Mouse (Mus musculus) stomach, embryonic 15.5 days (tissue): Measurements from ENCODE around the gene Tmem59l. TPM values are rescaled to one million over a fixed set of nuclear protein-coding genes. Genes with fewer than 3 reads are reported as not detected.
A peak's percentile ranks its signal among the peaks of the same experiment; 100 is the strongest.

Source experiments
- ATAC-seq: fragments of 200-750 bp; cut with Nextera tagmentation; 2 replicates; pipeline ENCODE4 v1.8.0; 2017; ENCODE audit warnings: low read depth, moderate number of reproducible peaks, moderate TSS enrichment; ENCODE audit not compliant: insufficient read depth, low FRiP score
- H3K27ac ChIP-seq: fragments of 300-500 bp; sonication (generic); 2 replicates; pipeline ENCODE4 v1.5.1; 2015; ENCODE audit warnings: mild to moderate bottlenecking, inconsistent platforms
- H3K27me3 ChIP-seq: fragments of 300-500 bp; sonication (generic); replicated peaks from 2 replicates; pipeline ENCODE4 v1.6.1; 2015; ENCODE audit warnings: inconsistent platforms
- H3K36me3 ChIP-seq: fragments of 300-500 bp; sonication (generic); 2 replicates; pipeline ENCODE4 v1.6.1; 2015; ENCODE audit warnings: inconsistent platforms
- H3K4me1 ChIP-seq: fragments of 300-500 bp; sonication (generic); 2 replicates; pipeline ENCODE4 v1.6.1; 2015; ENCODE audit warnings: inconsistent platforms
- H3K4me2 ChIP-seq: fragments of 300-500 bp; sonication (generic); 2 replicates; pipeline ENCODE4 v1.6.1; 2015; ENCODE audit warnings: mild to moderate bottlenecking, inconsistent platforms
- H3K4me3 ChIP-seq: fragments of 300-500 bp; sonication (generic); replicated peaks from 2 replicates; pipeline ENCODE4 v1.5.1; 2015; ENCODE audit warnings: inconsistent platforms
- H3K9ac ChIP-seq: fragments of 300-500 bp; sonication (generic); 2 replicates; pipeline ENCODE4 v1.6.1; 2015; ENCODE audit warnings: inconsistent platforms
- H3K9me3 ChIP-seq: fragments of 300-500 bp; sonication (generic); 2 replicates; pipeline ENCODE4 v1.6.1; 2016; ENCODE audit warnings: inconsistent platforms
- WGBS: fragments of 180-500 bp; shearing (Covaris S2); methylation state at CpG from one replicate; pipeline ENCODE4 v1.1.7; 2015; 5-methylcytosine and 5-hydroxymethylcytosine counted together
- polyA plus RNA-seq: library from polyadenylated mRNA; unstranded; fragments of >200 nt; fragmentation: Nextera tagmentation; extraction: Ambion mirVana; gene quantifications from 2 replicates; pipeline ENCODE4 v1.2.1, GENCODE M21; 2015

The Tmem59l gene
- polyA plus RNA-seq, 1 experiment from 2014 or later: 3.5 TPM

GRCm38 (mm10) chr8:70493692-70494415, 6.7 kb upstream of the Tmem59l start:
- peaks cover 42% of the 10 kb centered on the region for H3K4me1 ChIP-seq
- H3K27me3 ChIP-seq: peaks cover 98% of the 10 kb centered on the region
- no peak for ATAC-seq
- no peaks in the 10 kb centered on the region for H3K9me3 ChIP-seq
- H3K27ac ChIP-seq: no peak overlapping the region
- peak overlapping the region; percentile 39 for H3K4me3 ChIP-seq
- no peak overlapping the region for H3K9ac ChIP-seq
- H3K36me3 ChIP-seq: no peaks in the 10 kb centered on the region
- H3K4me2 ChIP-seq: peak overlapping the region; percentile 82
- WGBS: 1% methylated on average over 47 of the region's 47 CpGs

DNA sequence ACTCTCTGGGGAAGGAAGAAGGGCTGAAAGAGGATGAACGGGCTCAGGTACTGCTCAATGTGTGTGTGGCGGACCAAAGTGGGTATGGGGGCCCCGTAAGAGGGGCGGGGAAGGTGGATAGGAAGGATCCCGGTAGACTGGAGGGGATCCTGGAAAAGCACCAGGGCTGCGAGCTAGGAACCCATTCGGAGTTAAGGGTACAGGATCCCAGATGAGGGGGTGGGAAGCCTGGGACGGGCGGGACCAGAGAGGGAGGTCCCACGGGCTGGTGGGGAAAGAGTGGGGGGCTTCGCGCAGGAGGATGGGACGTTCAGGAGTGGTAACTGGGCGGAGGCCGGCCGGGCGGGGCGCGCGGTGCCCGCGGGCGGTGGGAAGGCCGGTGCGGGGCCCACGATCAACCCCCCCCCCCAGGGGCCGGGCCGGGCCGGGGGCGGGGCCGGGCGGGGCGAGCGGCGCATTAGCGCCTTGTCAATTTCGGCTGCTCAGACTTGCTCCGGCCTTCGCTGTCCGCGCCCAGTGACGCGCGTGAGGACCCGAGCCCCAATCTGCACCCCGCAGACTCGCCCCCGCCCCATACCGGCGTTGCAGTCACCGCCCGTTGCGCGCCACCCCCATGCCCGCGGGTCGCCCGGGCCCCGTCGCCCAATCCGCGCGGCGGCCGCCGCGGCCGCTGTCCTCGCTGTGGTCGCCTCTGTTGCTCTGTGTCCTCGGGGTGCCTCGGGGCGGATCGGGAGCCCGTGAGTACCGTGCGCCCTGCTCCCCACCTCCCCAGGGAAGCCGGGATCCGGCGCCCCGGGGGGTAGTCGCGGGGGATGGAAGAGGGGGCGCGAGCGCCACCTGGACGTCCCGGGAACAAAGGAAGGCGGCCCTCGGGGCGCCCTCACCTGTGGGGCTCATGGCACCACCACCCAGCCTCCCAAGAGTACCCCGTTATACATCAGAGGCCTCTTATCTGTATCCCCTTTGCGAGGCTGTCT, 5.8 kb upstream of the Tmem59l start, which contains the start of gene Crlf1:
Crlf1 (plus strand) TSS at position 495 of the 977 bp plus-strand sequence.
- Histone ChIP-seq H3K36me3 (no peaks in the 10 kb centered on the region), H3K9ac (no peak within 1 kb of the TSS), H3K27ac (no peak within 1 kb of the TSS), H3K4me3 (peak within 1 kb of the TSS; percentile 39), H3K4me1 (peaks cover 51% of the 10 kb centered on the region), H3K4me2 (peak within 1 kb of the TSS; percentile 82), H3K27me3 (peaks cover 98% of the 10 kb centered on the region), H3K9me3 (no peaks in the 10 kb centered on the region)
- WGBS: under 1% methylated on average over 70 of the region's 93 CpGs
- no peak for ATAC-seq

DNA sequence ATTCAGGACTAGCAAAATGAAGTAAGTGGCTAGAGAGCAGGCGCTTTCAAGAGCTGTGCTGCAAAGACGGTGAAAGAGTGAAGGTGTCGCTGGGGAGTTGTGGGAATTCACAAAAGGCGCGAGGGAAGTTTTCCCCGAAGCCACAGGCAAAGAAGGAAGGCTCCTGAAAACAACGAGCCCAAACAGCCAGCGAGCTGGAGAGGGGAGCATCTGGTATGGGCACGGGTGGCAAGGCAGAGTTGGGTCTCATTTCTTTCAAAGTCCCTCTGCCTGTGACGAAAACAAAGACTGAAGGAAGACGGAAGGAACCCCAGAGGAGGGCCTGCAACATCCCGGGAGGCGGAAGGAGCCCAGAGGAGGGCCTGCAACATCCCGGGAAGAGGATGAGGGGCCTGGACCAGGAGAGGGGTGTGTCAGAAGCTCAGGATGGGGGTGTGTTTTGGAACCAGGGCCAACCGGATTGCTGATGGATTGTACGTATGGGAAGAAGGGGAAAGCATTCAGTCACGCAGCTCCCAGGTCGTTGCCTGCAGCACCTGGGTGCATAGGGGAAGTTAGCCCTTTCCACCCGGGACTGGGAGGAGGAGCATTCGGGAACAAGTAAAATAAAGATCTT, 3.8 kb upstream of the Tmem59l start:
- no peak overlapping the region for H3K27ac ChIP-seq
- WGBS: 9% methylated on average over 20 of the region's 20 CpGs
- H3K4me1 ChIP-seq: peaks cover 57% of the 10 kb centered on the region
- no peak for ATAC-seq
- no peak overlapping the region for H3K9ac ChIP-seq
- H3K9me3 ChIP-seq: no peaks in the 10 kb centered on the region
- no peaks in the 10 kb centered on the region for H3K36me3 ChIP-seq
- no peak overlapping the region for H3K4me3 ChIP-seq
- no peak overlapping the region; the same call in 1 of the 2 replicates for H3K4me2 ChIP-seq
- peaks cover 96% of the 10 kb centered on the region for H3K27me3 ChIP-seq

DNA sequence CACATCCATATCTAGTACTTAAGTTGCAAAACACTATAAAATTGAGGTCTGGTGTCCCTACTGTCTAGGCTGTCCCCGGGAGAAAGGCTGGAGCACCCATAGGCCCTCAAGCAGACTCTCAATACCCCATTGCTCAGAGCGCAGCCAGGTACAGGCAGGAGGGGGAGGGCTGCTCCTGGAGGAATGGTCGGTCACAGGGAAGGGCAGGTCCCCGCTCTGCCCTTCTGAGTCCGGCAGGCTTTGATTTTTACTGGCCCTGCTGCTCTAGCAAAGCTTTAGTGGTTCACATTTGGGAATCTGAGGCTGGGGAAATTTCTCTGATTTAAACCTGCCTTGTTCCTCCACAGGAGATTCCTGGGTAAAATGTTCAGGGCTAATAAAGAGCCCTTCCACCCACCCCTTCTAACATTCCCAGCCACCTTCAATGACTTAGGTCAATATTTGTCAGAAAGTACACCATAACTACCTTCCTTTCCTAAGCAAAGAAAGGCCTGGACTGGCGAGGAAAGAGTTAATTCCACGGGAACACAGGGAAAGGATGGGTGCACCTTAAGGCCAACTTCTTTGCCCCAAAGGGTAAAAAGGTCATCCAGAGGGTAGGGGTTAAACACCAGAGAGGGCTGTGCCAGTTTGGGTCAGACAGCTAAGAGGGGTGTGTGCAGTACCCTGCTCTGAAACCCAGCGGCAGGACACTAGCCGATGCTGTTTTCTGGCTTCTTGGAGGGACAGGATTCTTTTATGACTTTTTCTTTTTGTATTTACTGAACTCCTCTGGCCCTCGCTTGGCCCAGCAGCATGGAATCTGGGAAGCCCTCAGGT, 3.1 kb upstream of the Tmem59l start:
- Histone ChIP-seq H3K4me2 (peak overlapping the region; percentile 65; the same call in 1 of the 2 replicates), H3K27ac (no peak overlapping the region), H3K4me1 (peaks cover 57% of the 10 kb centered on the region), H3K36me3 (no peaks in the 10 kb centered on the region), H3K4me3 (peak overlapping the region; percentile 35), H3K9me3 (no peaks in the 10 kb centered on the region), H3K9ac (no peak overlapping the region), H3K27me3 (peaks cover 96% of the 10 kb centered on the region)
- ATAC-seq: no peak
- WGBS: 25% methylated on average over 10 of the region's 10 CpGs

DNA sequence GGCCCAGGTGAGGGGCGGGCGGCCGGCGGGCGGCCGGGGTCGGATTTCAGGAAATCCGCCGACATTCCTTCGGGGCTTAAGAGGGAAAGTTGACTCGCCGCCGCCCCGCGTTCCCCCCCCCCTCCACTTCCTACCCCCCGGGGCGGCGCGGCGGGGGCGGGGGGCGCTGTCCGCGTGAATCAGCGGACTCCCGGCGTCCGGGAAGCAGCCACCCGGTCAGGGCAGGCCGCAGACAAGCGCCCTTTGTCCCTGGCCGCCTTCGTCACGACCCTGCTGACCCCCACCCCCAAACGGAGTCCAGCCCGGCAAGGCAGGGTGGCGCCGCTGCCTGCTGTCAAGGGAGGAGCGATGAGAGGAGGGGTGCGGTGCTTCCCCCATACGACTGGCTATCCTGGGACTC, 2.4 kb upstream of the Tmem59l start:
- Histone ChIP-seq H3K27ac (no peak overlapping the region), H3K36me3 (no peaks in the 10 kb centered on the region), H3K9me3 (no peaks in the 10 kb centered on the region), H3K4me1 (peaks cover 56% of the 10 kb centered on the region), H3K4me3 (peak overlapping the region; percentile 35), H3K9ac (0 out of 2 replicates have a peak overlapping the region, but pooled peaks have one; percentile 1), H3K27me3 (peaks cover 96% of the 10 kb centered on the region), H3K4me2 (peak overlapping the region; percentile 65)
- ATAC-seq: no peak
- WGBS: 3% methylated on average over 36 of the region's 41 CpGs

DNA sequence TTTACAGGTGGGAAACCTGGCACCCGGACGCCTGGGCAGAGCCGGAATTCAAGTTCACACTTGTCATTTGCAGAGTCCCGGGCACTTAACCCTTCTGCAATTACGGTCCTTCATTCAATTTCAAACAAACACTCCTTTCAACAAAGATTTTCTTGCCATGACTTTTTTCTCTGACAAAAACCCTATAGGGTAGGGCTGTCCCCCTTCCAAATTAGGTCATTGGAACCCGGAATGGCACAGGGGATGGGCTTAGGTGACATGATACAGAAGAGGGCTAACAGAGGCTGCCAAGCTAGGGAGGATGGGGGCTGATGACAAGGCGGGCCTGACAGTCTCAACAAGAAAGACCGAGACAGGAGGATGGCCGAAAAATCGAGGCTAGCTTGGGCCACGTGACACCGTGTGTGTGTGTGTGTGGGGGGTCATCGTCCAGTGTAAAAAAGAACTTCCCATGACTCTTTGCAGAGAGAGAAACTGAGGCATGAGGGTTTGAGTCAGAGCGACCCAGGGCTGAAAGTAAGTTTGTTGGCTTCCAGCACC, 1.8 kb upstream of the Tmem59l start:
- Histone ChIP-seq H3K4me2 (peak overlapping the region; percentile 65), H3K27ac (peak overlapping the region; percentile 26; the same call in 1 of the 2 replicates), H3K9ac (no peak overlapping the region), H3K4me3 (peak overlapping the region; percentile 36), H3K27me3 (peaks cover 94% of the 10 kb centered on the region), H3K36me3 (no peaks in the 10 kb centered on the region), H3K9me3 (no peaks in the 10 kb centered on the region), H3K4me1 (peaks cover 50% of the 10 kb centered on the region)
- ATAC-seq: no peak
- WGBS: 6% methylated on average over 14 of the region's 14 CpGs

- H3K27ac ChIP-seq: peak overlapping the region; percentile 26; the same call in 1 of the 2 replicates
- peak; percentile 25; the same call in 1 of the 2 replicates for ATAC-seq
Observed at GRCm38 (mm10) chr8:70487993-70488796, 1.0 kb upstream of the Tmem59l start.

GRCm38 (mm10) chr8:70486191-70486681, 922 bp downstream of the Tmem59l start:
- Histone ChIP-seq H3K9me3 (no peaks in the 10 kb centered on the region), H3K4me2 (no peak overlapping the region), H3K27ac (no peak overlapping the region), H3K36me3 (no peaks in the 10 kb centered on the region), H3K9ac (no peak overlapping the region), H3K4me3 (no peak overlapping the region), H3K4me1 (peaks cover 29% of the 10 kb centered on the region), H3K27me3 (peaks cover 70% of the 10 kb centered on the region)
- no peak for ATAC-seq
- WGBS: 63% methylated on average over 7 of the region's 7 CpGs

More at GRCm38 (mm10) chr8:70487993-70488796, 1.0 kb upstream of the Tmem59l start:
- 6% methylated on average over 55 of the region's 55 CpGs for WGBS
- Histone ChIP-seq H3K4me3 (peak overlapping the region; percentile 36), H3K9ac (no peak overlapping the region), H3K27me3 (peaks cover 86% of the 10 kb centered on the region), H3K9me3 (no peaks in the 10 kb centered on the region), H3K36me3 (no peaks in the 10 kb centered on the region), H3K4me1 (peaks cover 42% of the 10 kb centered on the region), H3K4me2 (peak overlapping the region; percentile 65)

GRCm38 (mm10) chr8:70482943-70483342, 4.2 kb downstream of the Tmem59l start:
- ATAC-seq: no peak
- Histone ChIP-seq H3K4me1 (peaks cover 8% of the 10 kb centered on the region; the same call in 1 of the 2 replicates), H3K9ac (no peak overlapping the region), H3K4me2 (no peak overlapping the region), H3K4me3 (no peak overlapping the region), H3K27ac (no peak overlapping the region), H3K36me3 (no peaks in the 10 kb centered on the region), H3K27me3 (peaks cover 37% of the 10 kb centered on the region), H3K9me3 (no peaks in the 10 kb centered on the region)
- WGBS: 56% methylated on average over 2 of the region's 2 CpGs

DNA sequence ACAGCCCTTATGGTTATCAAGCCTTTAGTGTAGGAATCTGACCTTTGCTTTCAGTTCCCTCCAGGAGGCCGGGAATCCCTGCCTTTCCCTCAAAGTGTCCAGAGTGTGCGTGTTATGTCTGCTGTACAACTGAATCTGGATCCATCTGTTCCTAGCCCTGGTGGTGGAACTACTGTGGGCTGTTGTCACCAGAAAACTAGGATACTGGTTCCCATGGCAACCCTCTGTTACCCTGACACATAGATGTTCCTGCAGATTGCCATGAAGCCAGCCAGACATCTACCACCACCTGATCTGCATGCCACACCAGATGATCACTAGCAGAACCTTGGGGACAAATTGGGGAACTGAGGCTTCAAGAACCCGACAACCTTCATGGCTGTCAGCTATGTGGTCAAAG, 5.2 kb downstream of the Tmem59l start:
- H3K9me3 ChIP-seq: no peaks in the 10 kb centered on the region
- no peak for ATAC-seq
- no peak overlapping the region for H3K4me2 ChIP-seq
- no peak overlapping the region for H3K4me3 ChIP-seq
- H3K27me3 ChIP-seq: peaks cover 30% of the 10 kb centered on the region
- H3K27ac ChIP-seq: no peak overlapping the region
- no peaks in the 10 kb centered on the region for H3K36me3 ChIP-seq
- H3K9ac ChIP-seq: no peak overlapping the region
- peaks cover 8% of the 10 kb centered on the region; the same call in 1 of the 2 replicates for H3K4me1 ChIP-seq
- WGBS: 72% methylated on average over 3 of the region's 3 CpGs
